Mouse (Mus musculus) liver, embryonic 12.5 days (tissue): ENCODE data around the gene Psmd13. TPM values are rescaled to one million over a fixed set of nuclear protein-coding genes. Genes with fewer than 3 reads are reported as not detected.

Experiments
- ATAC-seq: fragments of 200-750 bp; cut with Nextera tagmentation; 2 replicates; pipeline ENCODE4 v1.8.0; 2017; ENCODE audit warnings: moderate number of reproducible peaks, mild to moderate bottlenecking, moderate library complexity
- H3K27ac ChIP-seq: fragments of 300-500 bp; sonication (generic); 2 replicates; pipeline ENCODE4 v1.5.1; 2016; ENCODE audit warnings: mild to moderate bottlenecking
- H3K27me3 ChIP-seq: fragments of 300-500 bp; sonication (generic); replicated peaks from 2 replicates; pipeline ENCODE4 v1.6.1; 2016; ENCODE audit warnings: mild to moderate bottlenecking, moderate library complexity
- H3K36me3 ChIP-seq: fragments of 300-500 bp; sonication (generic); 2 replicates; pipeline ENCODE4 v1.6.1; 2016; ENCODE audit warnings: mild to moderate bottlenecking, moderate library complexity
- H3K4me1 ChIP-seq: fragments of 300-500 bp; sonication (generic); 2 replicates; pipeline ENCODE4 v1.6.1; 2016
- H3K4me2 ChIP-seq: fragments of 300-500 bp; sonication (generic); 2 replicates; pipeline ENCODE4 v1.6.1; 2016; ENCODE audit warnings: mild to moderate bottlenecking, moderate library complexity
- H3K4me3 ChIP-seq: fragments of 300-500 bp; sonication (generic); 2 replicates; pipeline ENCODE4 v1.5.1; 2016; ENCODE audit warnings: mild to moderate bottlenecking, moderate library complexity
- H3K9ac ChIP-seq: fragments of 300-500 bp; sonication (generic); 2 replicates; pipeline ENCODE4 v1.6.1; 2016; ENCODE audit warnings: mild to moderate bottlenecking, moderate library complexity
- H3K9me3 ChIP-seq: fragments of 300-500 bp; sonication (generic); replicated peaks from 2 replicates; pipeline ENCODE4 v1.6.1; 2016; ENCODE audit warnings: mild to moderate bottlenecking, moderate library complexity
- WGBS: fragments of 180-500 bp; shearing (Covaris S2); methylation state at CpG from one replicate; pipeline ENCODE4 v1.1.7; 2016; ENCODE audit not compliant: insufficient replicate concordance; 5-methylcytosine and 5-hydroxymethylcytosine counted together
- polyA plus RNA-seq: library from polyadenylated mRNA; unstranded; fragments of >200 nt; fragmentation: Nextera tagmentation; extraction: Ambion mirVana; gene quantifications from 2 replicates; pipeline ENCODE4 v1.2.1, GENCODE M21; 2016

Gene Psmd13
- polyA plus RNA-seq, 1 experiment from 2014 or later = 213 TPM

GRCm38 (mm10) chr7:140897863-140898262, 16.1 kb downstream of the Psmd13 start:
- Histone ChIP-seq H3K36me3 (peaks cover 64% of the 10 kb centered on the region), H3K4me1 (no peaks in the 10 kb centered on the region), H3K27me3 (no peaks in the 10 kb centered on the region), H3K4me2 (no peak overlapping the region), H3K9me3 (no peaks in the 10 kb centered on the region), H3K27ac (no peak overlapping the region), H3K4me3 (no peak overlapping the region), H3K9ac (no peak overlapping the region)
- 81% methylated on average over 7 of the region's 7 CpGs for WGBS
- no peak for ATAC-seq

- ATAC-seq = no peak
- WGBS = 75% methylated on average over 3 of the region's 3 CpGs
- no peak overlapping the region for H3K4me3 ChIP-seq
Observed at GRCm38 (mm10) chr7:140899121-140899520, 17.4 kb downstream of the Psmd13 start.

GRCm38 (mm10) chr7:140900220-140900619, 18.5 kb downstream of the Psmd13 start, which contains the start of gene Cox8b:
TSS of gene Cox8b (minus strand) at chr7:140900446.
- no peak within 1 kb of the TSS for H3K9ac ChIP-seq
- H3K9me3 ChIP-seq = no peaks in the 10 kb centered on the region
- WGBS = 69% methylated on average over 10 of the region's 10 CpGs
- no peaks in the 10 kb centered on the region for H3K27me3 ChIP-seq
- H3K36me3 ChIP-seq = peaks cover 42% of the 10 kb centered on the region
- ATAC-seq = no peak
- no peak within 1 kb of the TSS for H3K27ac ChIP-seq
- no peak within 1 kb of the TSS for H3K4me2 ChIP-seq
- no peaks in the 10 kb centered on the region for H3K4me1 ChIP-seq
- no peak within 1 kb of the TSS for H3K4me3 ChIP-seq

More at GRCm38 (mm10) chr7:140899121-140899520, 17.4 kb downstream of the Psmd13 start:
- Histone ChIP-seq H3K9me3 (no peaks in the 10 kb centered on the region), H3K9ac (no peak overlapping the region), H3K27me3 (no peaks in the 10 kb centered on the region), H3K27ac (no peak overlapping the region), H3K4me2 (no peak overlapping the region), H3K36me3 (peaks cover 52% of the 10 kb centered on the region), H3K4me1 (no peaks in the 10 kb centered on the region)

- peaks cover 24% of the 10 kb centered on the region for H3K36me3 ChIP-seq
- 74% methylated on average over 15 of the region's 15 CpGs for WGBS
- no peaks in the 10 kb centered on the region for H3K9me3 ChIP-seq
- no peaks in the 10 kb centered on the region for H3K4me1 ChIP-seq
- ATAC-seq = no peak
- H3K27ac ChIP-seq = no peak overlapping the region
- H3K4me3 ChIP-seq = no peak overlapping the region
- H3K4me2 ChIP-seq = no peak overlapping the region
- H3K27me3 ChIP-seq = no peaks in the 10 kb centered on the region
- H3K9ac ChIP-seq = no peak overlapping the region
Observed at GRCm38 (mm10) chr7:140902036-140902875, 20.5 kb downstream of the Psmd13 start.

- 24% methylated on average over 13 of the region's 13 CpGs for WGBS
- Histone ChIP-seq H3K4me2 (no peak overlapping the region), H3K27me3 (no peaks in the 10 kb centered on the region), H3K9me3 (no peaks in the 10 kb centered on the region), H3K27ac (no peak overlapping the region), H3K9ac (no peak overlapping the region), H3K4me3 (no peak overlapping the region), H3K4me1 (peaks cover 2% of the 10 kb centered on the region; the same call in 1 of the 2 replicates), H3K36me3 (peaks cover 14% of the 10 kb centered on the region)
- peak; percentile 36 for ATAC-seq
Observed at GRCm38 (mm10) chr7:140903212-140903611, 21.4 kb downstream of the Psmd13 start.

GRCm38 (mm10) chr7:140905642-140906081, 23.9 kb downstream of the Psmd13 start:
- H3K4me3 ChIP-seq = no peak overlapping the region
- peaks cover 14% of the 10 kb centered on the region; the same call in 1 of the 2 replicates for H3K4me1 ChIP-seq
- H3K27ac ChIP-seq = peak overlapping the region; percentile 54
- 31% methylated on average over 2 of the region's 2 CpGs for WGBS
- ATAC-seq = peak; percentile 46; the same call in 1 of the 2 replicates
- H3K4me2 ChIP-seq = peak overlapping the region; percentile 28; the same call in 1 of the 2 replicates
- H3K9ac ChIP-seq = no peak overlapping the region
- no peaks in the 10 kb centered on the region for H3K9me3 ChIP-seq
- H3K36me3 ChIP-seq = no peaks in the 10 kb centered on the region
- no peaks in the 10 kb centered on the region; the same call in 1 of the 2 replicates for H3K27me3 ChIP-seq

- Histone ChIP-seq H3K4me2 (no peak overlapping the region), H3K27me3 (peaks cover 3% of the 10 kb centered on the region; the same call in 1 of the 2 replicates), H3K27ac (no peak overlapping the region), H3K9ac (no peak overlapping the region), H3K4me1 (peaks cover 14% of the 10 kb centered on the region; the same call in 1 of the 2 replicates), H3K9me3 (no peaks in the 10 kb centered on the region), H3K36me3 (no peaks in the 10 kb centered on the region), H3K4me3 (no peak overlapping the region)
- WGBS = 70% methylated on average over 13 of the region's 13 CpGs
- ATAC-seq = no peak
Observed at GRCm38 (mm10) chr7:140907131-140907530, 25.4 kb downstream of the Psmd13 start.

GRCm38 (mm10) chr7:140907697-140908096, 25.9 kb downstream of the Psmd13 start:
- Histone ChIP-seq H3K4me1 (peaks cover 19% of the 10 kb centered on the region), H3K27ac (peak overlapping the region; percentile 51), H3K4me3 (no peak overlapping the region), H3K27me3 (peaks cover 3% of the 10 kb centered on the region; the same call in 1 of the 2 replicates), H3K4me2 (no peak overlapping the region), H3K36me3 (no peaks in the 10 kb centered on the region), H3K9me3 (no peaks in the 10 kb centered on the region), H3K9ac (no peak overlapping the region)
- ATAC-seq = no peak
- WGBS = 69% methylated on average over 7 of the region's 7 CpGs

GRCm38 (mm10) chr7:140908181-140908580, 26.4 kb downstream of the Psmd13 start:
- Histone ChIP-seq H3K9ac (no peak overlapping the region), H3K27ac (peak overlapping the region; percentile 51), H3K36me3 (no peaks in the 10 kb centered on the region), H3K4me3 (no peak overlapping the region), H3K4me1 (peaks cover 21% of the 10 kb centered on the region), H3K9me3 (no peaks in the 10 kb centered on the region), H3K4me2 (peak overlapping the region; percentile 68), H3K27me3 (peaks cover 3% of the 10 kb centered on the region; the same call in 1 of the 2 replicates)
- ATAC-seq = no peak
- WGBS = 36% methylated on average over 7 of the region's 7 CpGs

- peaks cover 3% of the 10 kb centered on the region; the same call in 1 of the 2 replicates for H3K27me3 ChIP-seq
- H3K27ac ChIP-seq = peak overlapping the region; percentile 56; the same call in 1 of the 2 replicates
- H3K36me3 ChIP-seq = no peaks in the 10 kb centered on the region
- no peaks in the 10 kb centered on the region for H3K9me3 ChIP-seq
- WGBS = 5% methylated on average over 19 of the region's 19 CpGs
- ATAC-seq = peak; percentile 61
- peaks cover 21% of the 10 kb centered on the region for H3K4me1 ChIP-seq
- H3K4me3 ChIP-seq = peak overlapping the region; percentile 42
- peak overlapping the region; percentile 68 for H3K4me2 ChIP-seq
- H3K9ac ChIP-seq = peak overlapping the region; percentile 44; the same call in 1 of the 2 replicates
Observed at GRCm38 (mm10) chr7:140908634-140909107, 26.9 kb downstream of the Psmd13 start.

- no peak for ATAC-seq
- Histone ChIP-seq H3K4me3 (no peak overlapping the region), H3K27me3 (peaks cover 3% of the 10 kb centered on the region; the same call in 1 of the 2 replicates), H3K4me2 (no peak overlapping the region), H3K36me3 (no peaks in the 10 kb centered on the region), H3K9ac (no peak overlapping the region), H3K27ac (peak overlapping the region; percentile 32; the same call in 1 of the 2 replicates), H3K9me3 (no peaks in the 10 kb centered on the region), H3K4me1 (peaks cover 21% of the 10 kb centered on the region)
- 38% methylated on average over 3 of the region's 3 CpGs for WGBS
Observed at GRCm38 (mm10) chr7:140912293-140912692, 30.5 kb downstream of the Psmd13 start.
